Mouse (Mus musculus): ENCODE data around the gene Ptges3l.
"Not testable (repeated sequence)": the region's sequence is repeated elsewhere in the genome, so short reads cannot be mapped to it uniquely, and the experiment has no call there.

The Ptges3l gene

DNA sequence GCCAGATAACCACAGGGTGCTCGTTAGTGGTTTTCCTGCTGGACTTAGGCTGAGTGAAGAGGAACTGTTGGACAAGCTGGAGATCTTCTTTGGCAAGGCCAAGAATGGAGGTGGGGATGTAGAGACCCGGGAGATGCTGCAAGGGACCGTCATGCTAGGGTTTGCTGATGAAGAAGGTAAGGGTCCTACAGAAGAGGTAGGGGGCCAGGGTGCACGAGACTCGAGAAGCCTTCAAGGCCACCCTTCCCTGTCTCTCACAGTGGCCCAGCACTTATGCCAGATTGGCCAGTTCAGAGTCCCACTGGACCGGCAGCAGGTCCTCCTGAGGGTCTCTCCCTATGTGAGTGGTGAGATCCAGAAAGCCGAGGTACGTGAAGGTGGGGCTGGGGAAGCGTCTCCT lies 32.5 kb upstream of the Ptges3l start:
- DNase-seq (ENCODE audit: low spot score in 2 of 2) = no peak

DNA sequence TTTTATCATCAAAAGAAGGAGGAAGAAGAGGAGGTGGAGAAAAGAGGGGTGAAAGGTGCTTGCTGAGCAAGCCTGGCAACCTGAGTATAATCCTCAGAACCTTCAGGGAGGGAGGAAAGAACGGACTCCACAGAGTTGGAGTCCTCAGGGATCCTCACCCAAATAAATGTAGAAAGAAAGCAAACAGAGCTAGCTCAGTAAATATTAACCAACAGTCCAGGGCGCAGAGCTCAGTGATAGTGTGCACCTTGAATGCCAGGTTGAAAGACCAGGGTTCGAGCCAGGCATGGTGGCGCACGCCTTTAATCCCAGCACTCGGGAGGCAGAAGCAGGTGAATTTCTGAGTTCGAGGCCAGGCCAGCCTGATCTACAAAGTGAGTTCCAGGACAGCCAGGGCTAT lies 30.5 kb upstream of the Ptges3l start:
- DNase-seq (ENCODE audit: low spot score in 2 of 2) = no peak

DNA sequence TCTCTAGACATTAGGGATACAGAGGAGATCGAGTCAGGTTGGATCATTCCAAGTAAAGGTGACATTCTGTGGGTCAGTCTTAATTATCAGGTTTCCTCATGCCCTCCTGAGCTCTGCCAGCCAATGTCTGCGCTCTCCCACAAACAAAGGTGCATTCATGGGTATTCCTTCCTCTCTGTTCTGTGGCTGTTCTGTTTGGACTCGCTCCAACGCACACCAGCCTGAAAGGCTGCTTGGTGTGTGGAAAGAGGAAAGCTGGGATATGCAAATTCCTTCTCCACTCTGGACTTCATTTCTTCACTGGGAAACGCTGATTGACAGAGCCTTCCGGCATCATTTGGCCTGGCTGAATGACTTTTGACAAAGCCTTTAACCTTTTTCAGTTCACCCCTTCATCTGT lies 29.6 kb upstream of the Ptges3l start:
- no peak for DNase-seq (ENCODE audit: low spot score in 2 of 2)

DNA sequence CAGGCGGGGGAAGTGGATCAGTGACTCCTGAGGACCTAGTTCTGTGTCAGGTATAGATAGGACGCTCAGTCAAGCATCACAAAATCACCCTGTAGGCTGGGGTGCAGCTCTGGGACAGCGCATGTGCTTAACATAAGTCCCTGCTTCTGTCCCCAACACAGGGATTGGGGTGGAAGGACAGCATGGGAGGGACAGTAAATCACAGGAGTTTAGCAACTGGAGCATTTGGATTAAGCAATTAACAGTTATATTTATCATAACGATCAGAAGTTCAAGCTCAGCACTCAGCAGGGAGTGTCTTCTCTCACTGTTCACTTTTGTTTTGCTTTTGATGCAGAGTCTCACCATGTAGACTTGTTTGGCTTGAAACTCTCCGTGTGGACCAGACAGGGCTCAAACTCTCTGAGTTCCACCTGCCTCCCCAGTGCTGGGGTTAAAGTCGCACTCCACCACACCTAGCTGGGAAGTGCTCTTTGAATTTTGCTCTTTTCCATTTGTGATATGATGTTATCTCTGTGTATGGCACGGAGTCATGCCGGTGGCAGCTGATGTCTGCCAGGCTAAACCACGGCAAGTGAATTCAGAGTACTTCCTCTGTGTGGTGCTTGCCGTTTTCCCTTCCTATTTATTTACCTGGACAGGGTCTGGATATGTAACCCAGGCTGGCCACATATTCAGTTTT lies 27.1 kb upstream of the Ptges3l start:
- DNase-seq (ENCODE audit: low spot score in 2 of 2) = no peak

DNA sequence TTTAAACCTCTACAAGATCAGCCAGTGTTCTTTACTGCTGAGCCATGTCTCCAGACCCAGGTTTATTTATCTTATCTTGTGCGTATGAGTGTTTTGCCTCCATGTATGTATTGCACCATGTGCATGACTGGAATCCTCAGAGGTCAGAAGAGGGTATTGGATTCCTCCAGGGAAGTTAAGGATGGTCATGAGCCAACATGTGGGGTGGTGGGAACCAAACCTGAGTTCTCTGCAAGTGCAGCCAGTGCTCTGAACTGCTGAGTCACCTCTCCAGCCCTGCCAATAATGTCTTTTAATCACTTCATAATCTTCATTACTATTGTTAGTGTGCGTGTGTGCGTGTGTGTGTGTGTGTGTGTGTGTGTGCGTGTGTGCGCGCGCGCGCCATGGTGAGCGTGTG lies 26.4 kb upstream of the Ptges3l start:
- DNase-seq (ENCODE audit: low spot score in 2 of 2) = no peak

DNA sequence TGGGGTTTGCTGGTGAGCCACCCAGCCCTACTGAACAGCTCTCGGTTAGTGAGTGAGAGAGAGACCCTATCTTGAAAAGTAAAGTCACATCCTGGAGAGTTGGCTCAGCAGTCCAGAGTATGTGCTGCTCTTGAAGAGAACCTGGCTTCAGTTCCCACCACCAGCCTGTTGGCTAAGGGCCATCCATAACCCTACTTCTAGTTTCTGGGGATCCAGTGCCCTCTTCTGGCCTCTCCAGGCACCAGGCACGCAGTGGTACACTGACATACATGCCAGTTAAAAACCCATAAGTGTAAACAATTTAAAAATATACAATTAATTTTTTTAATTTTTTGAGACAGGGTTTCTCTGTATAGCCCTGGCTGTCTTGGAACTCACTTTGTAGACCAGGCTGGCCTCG lies 25.3 kb upstream of the Ptges3l start:
- DNase-seq (ENCODE audit: low spot score in 2 of 2) = no peak

DNA sequence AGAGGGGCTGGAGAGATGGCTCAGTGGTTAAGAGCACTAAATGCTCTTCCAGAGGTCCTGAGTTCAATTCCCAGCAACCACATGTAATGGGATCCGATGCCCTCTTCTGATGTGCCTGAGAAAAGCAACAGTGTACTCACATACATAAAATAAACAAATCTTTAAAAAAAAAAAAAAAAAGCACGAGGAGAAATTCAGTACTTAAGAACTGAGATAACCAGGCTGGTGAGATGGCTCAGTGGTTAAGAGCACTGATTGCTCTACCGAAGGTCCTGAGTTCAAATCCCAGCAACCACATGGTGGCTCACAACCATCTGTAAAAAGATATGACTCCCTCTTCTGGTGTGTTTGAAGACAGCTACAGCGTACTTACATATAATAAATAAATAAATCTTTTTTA lies 24.5 kb upstream of the Ptges3l start:
- DNase-seq (ENCODE audit: low spot score in 2 of 2) = not testable (repeated sequence)

DNA sequence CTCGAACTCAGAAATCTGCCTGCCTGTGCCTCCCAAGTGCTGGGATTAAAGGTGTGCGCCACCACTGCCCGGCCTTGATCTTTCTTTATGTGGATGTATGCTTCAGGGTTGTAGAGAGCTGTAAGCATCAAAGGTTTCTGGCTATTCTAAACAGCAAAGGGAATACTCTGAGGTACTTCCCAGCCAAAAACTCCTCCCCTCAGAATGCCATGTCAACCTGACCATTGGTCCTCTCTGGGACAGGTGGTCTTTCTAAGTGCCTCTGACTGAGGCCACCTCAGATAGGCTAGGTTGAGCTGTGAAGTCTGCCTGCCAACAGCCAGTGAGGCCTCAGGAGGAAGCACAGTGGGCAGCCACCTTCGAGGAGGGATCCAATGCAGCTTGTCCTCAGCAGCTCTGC lies 23.8 kb upstream of the Ptges3l start:
- DNase-seq (ENCODE audit: low spot score in 2 of 2) = no peak

DNA sequence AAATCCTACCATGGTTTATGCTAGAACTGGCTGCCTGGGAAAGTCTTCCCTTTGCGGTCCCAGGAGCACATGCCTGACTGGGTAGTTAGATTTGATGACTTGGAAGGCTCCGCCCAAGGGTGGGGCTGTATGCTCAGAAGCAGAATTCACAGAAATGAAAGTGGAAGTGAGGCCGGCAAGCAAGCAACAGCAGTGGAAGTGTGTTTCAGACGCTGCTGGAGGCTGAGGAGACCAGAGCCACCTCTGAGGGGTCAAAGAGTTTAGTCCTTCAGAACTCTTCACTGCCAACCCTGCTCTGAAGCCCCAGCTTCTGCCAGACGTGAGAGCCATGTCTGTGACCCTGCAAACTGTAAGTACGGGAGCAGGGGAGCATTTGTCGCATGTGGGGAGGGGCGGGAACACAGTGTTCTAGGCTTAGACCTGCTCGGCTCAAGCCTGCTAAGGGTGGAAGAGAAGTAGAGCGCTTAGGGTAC lies 23.2 kb upstream of the Ptges3l start, which contains the start of gene Ifi35:
Gene Ifi35 (plus strand): TSS at position 134 of the 473 bp plus-strand sequence.
- DNase-seq (ENCODE audit: low spot score in 2 of 2) = no peak

DNA sequence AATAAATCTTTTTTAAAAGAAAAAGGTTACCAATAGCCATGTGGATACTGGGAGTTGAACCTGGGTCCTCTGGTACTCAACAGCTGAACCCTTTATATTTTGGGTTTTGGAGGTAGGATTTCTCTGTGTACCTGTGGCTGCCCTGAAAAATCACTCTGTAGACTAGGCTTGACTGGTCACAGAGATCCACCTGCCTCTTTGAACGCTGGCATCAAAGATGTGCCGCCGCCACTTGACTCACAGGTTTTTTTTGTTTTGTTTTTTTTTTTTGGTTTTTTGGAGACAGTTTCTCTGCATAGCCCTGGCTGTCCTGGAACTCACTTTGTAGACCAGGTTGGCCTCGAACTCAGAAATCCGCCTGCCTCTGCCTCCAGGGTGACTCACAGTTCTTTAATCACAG lies 22.7 kb upstream of the Ptges3l start:
- no peak for DNase-seq (ENCODE audit: low spot score in 2 of 2)

DNA sequence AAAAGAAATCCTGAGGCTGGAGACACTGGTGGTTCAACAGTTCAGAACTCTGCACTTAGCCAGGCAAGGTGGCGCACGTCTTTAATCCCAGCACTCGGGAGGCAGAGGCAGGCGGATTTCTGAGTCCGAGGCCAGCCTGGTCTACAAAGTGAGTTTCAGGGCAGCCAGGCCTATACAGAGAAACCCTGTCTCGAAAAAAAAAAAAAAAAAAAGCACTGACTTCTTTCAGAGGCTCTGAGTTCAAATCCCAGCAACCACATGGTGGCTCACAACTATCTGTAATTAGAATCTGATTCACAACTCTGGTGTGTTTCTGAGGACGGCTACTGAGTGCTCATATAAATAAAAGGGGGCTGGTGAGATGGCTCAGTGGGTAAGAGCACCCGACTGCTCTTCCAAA lies 21.7 kb upstream of the Ptges3l start:
- not testable (repeated sequence) for DNase-seq (ENCODE audit: low spot score in 2 of 2)

DNA sequence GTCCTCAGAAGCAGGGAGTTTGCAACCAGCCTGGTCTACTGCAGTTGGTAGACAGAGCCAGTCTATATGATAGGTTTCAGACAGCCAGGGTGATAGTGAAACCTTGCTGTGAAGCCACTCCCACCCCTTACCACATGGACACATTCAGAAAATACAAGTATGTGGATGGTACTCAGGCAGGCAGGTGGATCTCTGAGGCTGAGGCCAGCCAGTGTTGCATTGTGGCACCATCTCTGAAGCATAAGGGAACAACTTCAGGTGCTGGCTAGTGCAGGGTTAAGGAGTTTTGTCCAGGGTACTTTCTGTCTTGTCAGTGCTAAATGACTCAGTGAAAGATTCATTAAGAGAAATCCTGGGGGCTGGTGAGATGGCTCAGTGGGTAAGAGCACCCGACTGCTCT lies 21.2 kb upstream of the Ptges3l start:
- DNase-seq (ENCODE audit: low spot score in 2 of 2) = no peak

DNA sequence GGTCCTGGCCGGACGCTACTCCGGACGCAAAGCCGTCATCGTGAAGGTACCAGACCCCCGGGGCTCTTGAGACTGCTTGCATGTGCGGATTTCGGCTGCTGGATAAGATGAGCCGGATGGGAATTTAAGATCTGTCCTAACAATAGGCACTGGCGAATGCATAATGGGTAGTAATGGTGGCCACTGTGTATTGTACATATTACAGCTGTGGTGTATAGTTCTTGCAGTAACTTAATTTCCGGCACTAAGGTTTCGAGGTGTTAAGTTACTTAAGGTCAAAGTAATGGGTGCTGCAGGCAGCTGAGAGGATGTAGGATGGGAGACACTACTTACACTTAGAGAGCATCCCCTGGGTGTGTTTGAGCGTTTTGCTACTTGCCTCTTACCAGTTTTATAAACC lies 17.6 kb upstream of the Ptges3l start:
- no peak for DNase-seq (ENCODE audit: low spot score in 2 of 2)

DNA sequence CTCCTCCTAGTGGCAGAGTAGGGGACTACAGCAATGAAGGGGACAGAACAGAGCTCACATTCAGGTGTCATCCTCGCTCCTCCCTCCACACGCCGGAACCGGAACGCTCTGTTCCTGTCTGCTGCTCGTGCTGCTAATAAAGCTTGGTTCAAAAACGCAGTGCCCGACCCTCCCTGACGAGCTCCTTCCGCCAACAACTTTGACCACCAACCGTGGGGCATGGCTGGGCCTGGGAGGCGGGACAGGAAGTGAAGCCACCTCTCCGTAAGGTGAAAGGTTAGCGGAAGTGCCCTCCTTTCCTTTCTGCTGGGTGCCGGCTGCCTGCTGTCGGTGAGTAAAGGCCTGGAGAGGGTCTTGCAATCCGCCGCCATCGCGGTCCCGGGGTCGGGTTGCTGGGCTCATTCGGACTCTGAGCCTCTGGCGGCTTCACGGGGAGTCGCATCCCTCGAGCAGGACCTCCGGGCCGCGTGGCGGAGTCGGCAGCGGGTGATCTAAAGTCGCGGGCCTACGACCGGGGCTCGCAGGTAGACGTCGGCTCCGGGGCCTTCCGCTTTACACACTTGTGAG lies 17.1 kb upstream of the Ptges3l start, which contains the start of gene Rpl27:
Gene Rpl27 (plus strand): TSS at position 172 of the 567 bp plus-strand sequence.
- peak; percentile 89 to 95 for DNase-seq (ENCODE audit: low spot score in 2 of 2)

DNA sequence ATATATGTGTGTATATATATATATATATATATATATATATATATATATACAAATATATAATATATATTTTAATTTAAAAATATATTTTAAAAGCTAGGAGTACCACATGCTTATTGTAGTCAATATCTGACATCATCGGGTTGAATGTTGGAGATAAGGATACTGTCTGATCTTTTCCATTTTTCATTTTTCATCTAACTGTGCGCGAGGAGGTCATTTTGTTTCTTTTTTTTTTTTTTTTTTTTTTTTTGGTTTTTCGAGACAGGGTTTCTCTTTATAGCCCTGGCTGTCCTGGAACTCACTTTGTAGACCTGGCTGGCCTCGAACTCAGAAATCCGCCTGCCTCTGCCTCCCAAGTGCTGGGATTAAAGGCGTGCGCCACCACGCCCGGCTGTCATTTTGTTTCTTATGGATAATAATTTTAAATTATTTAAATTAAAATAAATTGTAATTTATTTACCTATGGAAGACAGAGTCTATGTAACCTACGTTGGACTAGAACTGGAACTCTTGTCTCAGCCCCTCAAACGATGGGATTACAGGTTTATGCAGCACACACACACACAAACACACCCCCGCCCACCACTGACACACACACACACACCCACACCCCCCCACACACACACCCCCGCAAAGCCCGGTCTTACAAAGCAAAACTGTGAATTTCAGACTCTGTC lies 16.5 kb upstream of the Ptges3l start:
- DNase-seq (ENCODE audit: low spot score in 2 of 2) = not testable (repeated sequence)

DNA sequence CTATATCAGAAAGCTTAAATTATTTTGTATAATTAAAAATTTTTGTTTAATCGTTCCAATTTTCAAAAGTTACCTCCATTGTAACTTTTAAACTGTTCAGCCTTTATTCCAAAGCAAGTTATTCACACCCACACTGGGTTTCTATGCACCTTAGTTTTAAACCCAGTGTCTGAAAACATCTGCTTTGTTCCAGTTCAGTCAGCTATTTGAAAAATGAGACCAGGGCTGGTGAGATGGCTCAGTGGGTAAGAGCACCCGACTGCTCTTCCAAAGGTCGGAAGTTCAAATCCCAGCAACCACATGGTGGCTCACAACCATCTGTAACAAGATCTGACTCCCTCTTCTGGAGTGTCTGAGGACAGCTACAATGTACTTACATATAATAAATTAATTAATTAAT lies 12.9 kb upstream of the Ptges3l start:
- DNase-seq (ENCODE audit: low spot score in 2 of 2) = not testable (repeated sequence)

DNA sequence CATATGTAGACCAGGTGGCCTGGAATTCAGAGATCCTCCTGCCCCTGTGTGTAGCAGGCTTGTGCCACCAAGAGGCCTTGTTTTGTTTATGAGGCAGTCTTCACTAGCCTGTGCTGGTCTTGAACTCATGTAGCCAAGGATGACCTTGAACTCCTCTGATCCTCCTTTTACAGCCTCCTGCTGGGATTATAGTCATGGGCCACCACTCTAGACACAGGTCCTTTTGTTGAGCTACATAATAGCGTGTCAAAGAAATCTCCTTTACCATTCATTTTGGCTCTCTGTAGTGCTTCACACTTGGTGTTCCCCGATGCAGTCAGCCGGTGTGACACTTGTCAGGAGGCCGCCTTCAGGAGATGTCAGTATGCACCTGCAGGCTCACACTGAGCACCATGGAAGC lies 11.8 kb upstream of the Ptges3l start:
- no peak for DNase-seq (ENCODE audit: low spot score in 2 of 2)

DNA sequence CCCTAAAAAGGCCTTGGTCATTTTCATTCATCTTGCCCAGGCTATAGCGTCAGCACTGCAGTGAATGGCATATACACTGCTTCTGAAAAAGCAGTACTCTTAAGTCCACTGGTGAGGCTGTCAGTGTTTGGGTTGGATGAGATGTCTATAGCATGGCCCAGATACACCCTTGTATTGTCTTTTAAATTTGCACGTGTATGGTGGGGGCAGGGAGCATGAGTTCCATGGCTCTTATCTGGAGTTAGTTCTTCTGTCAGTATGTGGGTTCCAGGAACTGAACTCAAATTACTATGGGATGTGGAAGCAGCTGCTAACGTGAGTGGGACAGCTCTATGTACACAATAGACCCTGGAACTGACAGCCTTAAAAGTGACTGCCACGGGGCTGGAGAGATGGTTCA lies 10.7 kb upstream of the Ptges3l start:
- no peak for DNase-seq (ENCODE audit: low spot score in 2 of 2)

DNA sequence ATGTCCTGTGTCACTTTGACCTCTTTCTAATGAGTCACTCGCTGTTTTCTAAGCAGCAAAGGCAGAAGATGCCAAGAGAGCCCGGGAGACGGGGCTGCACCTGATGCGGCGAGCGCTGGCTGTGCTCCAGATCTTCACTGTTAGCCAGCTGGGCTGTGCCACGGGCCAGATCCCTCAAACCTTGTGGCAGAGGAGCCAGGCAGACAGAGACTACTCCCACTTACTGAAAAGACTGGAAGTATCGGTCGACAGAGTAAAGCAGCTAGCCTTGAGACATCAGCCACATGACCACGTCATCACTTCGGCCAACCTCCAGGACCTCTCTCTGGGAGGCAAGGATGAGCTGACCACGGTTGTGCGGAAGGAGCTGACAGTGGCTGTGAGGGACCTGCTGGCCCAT lies 8.3 kb upstream of the Ptges3l start:
- DNase-seq (ENCODE audit: low spot score in 2 of 2) = peak in 1 of 2 experiments; percentile 46

DNA sequence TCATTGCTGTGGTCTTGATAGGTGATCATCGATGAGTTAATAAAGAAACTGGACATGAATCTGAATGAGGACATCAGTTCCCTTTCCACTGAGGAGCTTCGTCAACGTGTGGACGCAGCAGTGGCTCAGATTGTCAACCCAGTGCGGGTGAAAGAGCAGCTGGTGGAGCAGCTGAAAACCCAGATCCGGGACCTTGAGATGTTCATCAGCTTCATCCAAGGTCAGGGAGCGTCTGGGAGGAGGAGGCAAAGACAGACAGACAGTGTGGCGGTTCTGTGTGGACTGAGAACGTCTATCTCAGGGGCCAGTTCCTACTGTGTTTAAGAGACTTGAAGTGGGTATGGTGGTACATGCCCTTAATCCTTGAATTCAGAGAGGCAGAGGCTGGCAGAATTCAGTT lies 6.2 kb upstream of the Ptges3l start:
- DNase-seq (ENCODE audit: low spot score in 2 of 2) = no peak

DNA sequence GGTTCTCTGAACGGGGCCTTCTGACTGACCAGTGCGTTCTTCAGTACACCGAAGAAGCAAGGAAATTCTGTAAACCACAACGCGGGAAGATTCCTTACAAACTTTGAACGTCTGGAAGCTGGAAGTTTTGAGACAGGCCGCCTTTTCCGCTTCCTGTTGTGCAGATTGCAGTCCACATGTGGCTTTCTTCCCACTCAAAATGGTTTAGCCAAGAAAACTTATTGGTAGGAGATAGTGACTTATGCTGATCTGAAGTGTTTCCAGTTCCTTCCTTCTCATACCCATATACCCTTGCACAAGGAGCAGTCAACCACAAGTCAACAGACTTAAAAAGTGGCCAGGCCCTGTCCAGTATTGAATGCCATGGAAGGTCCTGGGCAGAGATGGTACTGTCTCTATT lies 1.0 kb upstream of the Ptges3l start:
- DNase-seq (ENCODE audit: low spot score in 2 of 2) = no peak

DNA sequence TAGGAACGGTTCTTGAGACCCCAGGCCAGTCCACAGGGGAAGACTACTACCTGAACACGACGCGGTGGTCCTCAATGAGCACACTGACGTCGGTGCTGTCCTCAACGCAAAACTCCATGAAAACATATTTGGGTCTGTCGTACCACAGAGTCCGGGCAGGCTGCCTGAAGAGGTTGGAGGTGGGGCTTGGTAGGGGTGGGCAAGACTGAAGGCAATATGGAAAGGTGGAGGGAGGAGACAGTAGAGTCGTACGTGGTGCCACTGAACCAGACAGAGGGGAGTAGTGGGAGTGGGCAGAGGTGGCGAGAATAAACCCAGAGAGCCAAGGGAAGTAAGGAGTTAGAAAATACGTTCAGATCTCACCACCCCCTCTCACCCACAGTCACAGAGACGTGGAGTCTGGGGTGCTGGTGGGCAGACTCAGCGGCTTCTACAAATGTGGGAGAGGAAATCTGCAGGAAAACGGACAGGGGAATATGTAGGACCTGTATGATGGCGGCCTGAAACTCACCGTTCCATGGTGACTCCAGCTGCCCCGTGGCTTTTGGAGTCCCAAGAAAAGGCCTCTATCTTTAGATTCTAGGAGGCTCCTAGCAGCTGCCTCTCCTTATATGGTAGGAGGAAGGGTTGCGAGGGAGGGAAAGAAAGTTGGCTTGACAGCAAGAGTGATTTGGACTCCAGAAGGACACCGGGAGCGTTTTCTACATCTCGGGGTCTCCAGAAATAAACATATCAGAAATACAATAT lies 855 bp downstream of the Ptges3l start, which contains the start of gene Gm27029:
Gene Gm27029 (minus strand): TSS at position 692 of the 747 bp plus-strand sequence.
- DNase-seq (ENCODE audit: low spot score in 2 of 2) = no peak

All from cerebellum, postnatal 4 days (tissue).